Mouse (Mus musculus) myocyte (in vitro differentiated cells): Measurements from ENCODE around the gene Praf2.

ENCODE experiments used
- CEBPB ChIP-seq: IDR thresholded peaks from 2 replicates; pipeline ENCODE4 v1.6.1; 2011; ENCODE audit warnings: mild to moderate bottlenecking, moderate library complexity; ENCODE audit not compliant: poor library complexity, insufficient read depth, severe bottlenecking
- E2F4 ChIP-seq: IDR thresholded peaks from one replicate; pipeline ENCODE4 v1.6.1; 2011; ENCODE audit warnings: mild to moderate bottlenecking, control low read depth, moderate library complexity; ENCODE audit not compliant: insufficient read depth
- MAX ChIP-seq: IDR thresholded peaks from one replicate; pipeline ENCODE4 v1.6.1; 2011; ENCODE audit warnings: low read depth, mild to moderate bottlenecking, control low read depth
- MYOD1 ChIP-seq, 3 experiments: IDR thresholded peaks; one replicate each; pipeline ENCODE4 v1.6.1; 2011; ENCODE audit warnings: control low read depth in 2 of 3, low read depth in 2 of 3, mild to moderate bottlenecking in 2 of 3, moderate library complexity in 1 of 3; ENCODE audit not compliant: insufficient read length in 2 of 3, control insufficient read depth in 1 of 3
- MYOG ChIP-seq, 3 experiments: IDR thresholded peaks; one replicate each; pipeline ENCODE4 v1.6.1; 2011; ENCODE audit warnings: control low read depth in 2 of 3, low read depth in 2 of 3, mild to moderate bottlenecking in 2 of 3; ENCODE audit not compliant: insufficient read length in 2 of 3, control insufficient read depth in 1 of 3, insufficient read depth in 1 of 3
- POLR2A ChIP-seq: IDR thresholded peaks from one replicate; pipeline ENCODE4 v1.6.1; 2011; ENCODE audit warnings: low read depth, mild to moderate bottlenecking, control low read depth, moderate library complexity; ENCODE audit not compliant: insufficient read length
- POLR2AphosphoS2 ChIP-seq: IDR thresholded peaks from one replicate; pipeline ENCODE4 v1.6.1; 2011; ENCODE audit warnings: low read depth, control low read depth; ENCODE audit not compliant: insufficient read length
- SRF ChIP-seq: IDR thresholded peaks from one replicate; pipeline ENCODE4 v1.6.1; 2011; ENCODE audit warnings: low read depth; ENCODE audit not compliant: control insufficient read depth, insufficient read length
- TCF12 ChIP-seq: IDR thresholded peaks from one replicate; pipeline ENCODE4 v1.6.1; 2011; ENCODE audit warnings: mild to moderate bottlenecking, control low read depth; ENCODE audit not compliant: poor library complexity, insufficient read depth, severe bottlenecking
- TCF3 ChIP-seq: IDR thresholded peaks from one replicate; pipeline ENCODE4 v1.6.1; 2011; ENCODE audit warnings: low read depth, control low read depth; ENCODE audit not compliant: insufficient read length
- USF1 ChIP-seq: IDR thresholded peaks from one replicate; pipeline ENCODE4 v1.6.1; 2011; ENCODE audit warnings: low read depth, mild to moderate bottlenecking, control low read depth, moderate library complexity

DNA sequence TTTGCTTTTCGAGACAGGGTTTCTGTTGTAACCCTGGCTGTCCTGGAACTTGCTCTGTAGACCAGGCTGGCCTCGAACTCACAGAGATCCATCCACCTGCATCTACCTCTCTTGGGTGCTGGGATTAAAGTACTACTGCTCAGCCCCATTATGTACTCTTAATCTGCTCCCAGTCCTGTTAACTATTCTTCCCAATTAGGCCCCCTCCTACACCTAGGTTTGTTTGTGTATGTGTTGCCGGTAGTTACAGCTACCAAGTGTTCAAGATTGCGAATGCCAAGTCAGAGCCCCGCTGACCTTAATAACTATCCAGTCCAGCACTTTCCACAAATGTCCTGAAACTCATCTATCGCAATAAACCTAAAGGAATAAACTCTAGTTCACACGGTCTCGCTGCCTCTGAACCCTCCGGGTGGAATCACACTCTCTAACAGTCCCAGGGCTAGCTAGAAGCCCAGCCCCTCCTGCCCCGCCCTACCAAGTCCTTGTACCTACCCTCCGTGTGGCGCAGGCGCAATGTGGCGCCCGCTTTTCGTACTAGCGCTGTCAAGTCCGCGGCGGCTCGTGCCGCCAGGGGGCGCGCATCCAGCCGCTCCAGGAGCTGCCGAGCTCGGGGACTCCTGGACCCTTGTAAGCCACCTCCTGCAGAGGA, 48.7 kb upstream of the Praf2 start:
- TF ChIP-seq MAX (no peak), POLR2A (no peak), POLR2AphosphoS2 (peak; percentile 57), E2F4 (no peak), CEBPB (no peak), TCF12 (no peak), USF1 (no peak), MYOD1 (IDR thresholded peaks at IDR 0.05; ENCODE audit: control insufficient read depth in 1 of 3, insufficient read length in 2 of 3, low read depth in 2 of 3) (no peak), SRF (no peak), MYOG (IDR thresholded peaks at IDR 0.05; ENCODE audit: control insufficient read depth in 1 of 3, insufficient read depth in 1 of 3, insufficient read length in 2 of 3, low read depth in 2 of 3) (no peak), TCF3 (no peak)
